Mouse (Mus musculus) CH12.LX (cell line): Measurements from ENCODE around the gene Ndufs2. TPM values are rescaled to one million over a fixed set of nuclear protein-coding genes. Genes with fewer than 3 reads are reported as not detected.

ENCODE experiments used
- DNase-seq: peaks from one replicate; pipeline ENCODE4 v3.0.0-alpha.2; 2013; ENCODE audit errors: extremely low read depth
- H3K27ac ChIP-seq: 2 replicates; pipeline ENCODE4 v1.5.1; 2012; ENCODE audit warnings: low read depth, mild to moderate bottlenecking, control low read depth, moderate library complexity; ENCODE audit not compliant: insufficient read depth
- H3K27me3 ChIP-seq: replicated peaks from 2 replicates; pipeline ENCODE3; 2012; ENCODE audit warnings: inconsistent platforms
- H3K36me3 ChIP-seq, 2 experiments: replicated peaks in 1 of 2; 2 replicates each; pipeline versions ENCODE3 to v1.6.1; 2012; ENCODE audit warnings: inconsistent platforms in 1 of 2, low read length in 1 of 2, mild to moderate bottlenecking in 1 of 2, mixed read lengths in 1 of 2, moderate library complexity in 1 of 2; ENCODE audit not compliant: control insufficient read depth in 1 of 2, insufficient read depth in 1 of 2
- H3K4me1 ChIP-seq, 2 experiments: 2 replicates each; pipeline ENCODE4 v1.6.1; 2012; ENCODE audit warnings: inconsistent platforms in 1 of 2, moderate library complexity in 1 of 2; ENCODE audit not compliant: insufficient read depth in 2 of 2, control insufficient read depth in 1 of 2
- H3K4me2 ChIP-seq: 2 replicates; pipeline ENCODE4 v1.6.1; 2012; ENCODE audit warnings: low read depth, mild to moderate bottlenecking, control low read depth; ENCODE audit not compliant: poor library complexity, insufficient read depth, severe bottlenecking
- H3K4me3 ChIP-seq, 3 experiments: fragments of 150-350 bp in 1 of 3; sonication (generic) in 1 of 3; replicated peaks in 1 of 3; 2 replicates each; pipeline versions ENCODE3 to v1.5.1; 2011 to 2012; ENCODE audit warnings: low read depth in 2 of 3, low read length in 2 of 3, mild to moderate bottlenecking in 2 of 3, moderate library complexity in 2 of 3, control low read depth in 1 of 3, improper control_type of control experiment in 1 of 3, inconsistent platforms in 1 of 3, mixed read lengths in 1 of 3; ENCODE audit not compliant: poor library complexity in 1 of 3
- H3K79me2 ChIP-seq: replicated peaks from 2 replicates; pipeline ENCODE4 v1.6.1; 2012; ENCODE audit warnings: mild to moderate bottlenecking, moderate library complexity; ENCODE audit not compliant: control insufficient read depth, poor library complexity, insufficient read depth, severe bottlenecking; ENCODE audit errors: extremely low read depth
- H3K9ac ChIP-seq: 2 replicates; pipeline ENCODE4 v1.6.1; 2012; ENCODE audit warnings: low read depth, mild to moderate bottlenecking, control low read depth, moderate library complexity; ENCODE audit not compliant: insufficient read depth
- H3K9me3 ChIP-seq: replicated peaks from 2 replicates; pipeline ENCODE3; 2012; ENCODE audit warnings: low read length, inconsistent platforms, mixed read lengths
- BHLHE40 ChIP-seq: IDR thresholded peaks from 2 replicates; pipeline ENCODE4 v1.6.1; 2011; ENCODE audit warnings: mild to moderate bottlenecking, low read depth, low read length, improper control_type of control experiment
- CTCF ChIP-seq, 2 experiments: IDR thresholded peaks in 1 of 2; conservative IDR thresholded peaks in 1 of 2; 2 replicates each; pipeline ENCODE4 v1.5.1; 2011 to 2012; ENCODE audit warnings: low read depth in 2 of 2, low read length in 2 of 2, improper control_type of control experiment in 1 of 2, inconsistent platforms in 1 of 2, mild to moderate bottlenecking in 1 of 2, moderate library complexity in 1 of 2
- E2F4 ChIP-seq: IDR thresholded peaks from 2 replicates; pipeline ENCODE4 v1.6.1; 2011; ENCODE audit warnings: low read depth, low read length, improper control_type of control experiment; ENCODE audit not compliant: insufficient replicate concordance
- ELF1 ChIP-seq: IDR thresholded peaks from 2 replicates; pipeline ENCODE4 v1.6.1; 2014; ENCODE audit warnings: low read depth, mild to moderate bottlenecking, inconsistent platforms, low read length, improper control_type of control experiment
- EP300 ChIP-seq: IDR thresholded peaks from 2 replicates; pipeline ENCODE4 v1.6.1; 2011; ENCODE audit warnings: low read length, improper control_type of control experiment
- ETS1 ChIP-seq: conservative IDR thresholded peaks from 2 replicates; pipeline ENCODE4 v1.6.1; 2012; ENCODE audit warnings: low read depth, mild to moderate bottlenecking, inconsistent platforms, low read length, improper control_type of control experiment, moderate library complexity
- GABPA ChIP-seq: IDR thresholded peaks from 2 replicates; pipeline ENCODE4 v1.6.1; 2012; ENCODE audit warnings: low read depth, low read length, improper control_type of control experiment, inconsistent platforms; ENCODE audit not compliant: insufficient replicate concordance
- JUN ChIP-seq: IDR thresholded peaks from 2 replicates; pipeline ENCODE4 v1.6.1; 2011; ENCODE audit warnings: low read depth, mild to moderate bottlenecking, low read length, improper control_type of control experiment, moderate library complexity; ENCODE audit not compliant: insufficient read depth
- KAT2A ChIP-seq: IDR thresholded peaks from 2 replicates; pipeline ENCODE4 v1.6.1; 2012; ENCODE audit warnings: low read length, improper control_type of control experiment, inconsistent platforms; ENCODE audit not compliant: insufficient replicate concordance
- MAFK ChIP-seq: IDR thresholded peaks from 2 replicates; pipeline ENCODE4 v1.6.1; 2011; ENCODE audit warnings: low read length, improper control_type of control experiment; ENCODE audit not compliant: insufficient replicate concordance
- MEF2A ChIP-seq: IDR thresholded peaks from 2 replicates; pipeline ENCODE4 v1.6.1; 2014; ENCODE audit warnings: low read depth, mild to moderate bottlenecking, inconsistent platforms, low read length, improper control_type of control experiment, borderline replicate concordance
- MXI1 ChIP-seq: IDR thresholded peaks from 2 replicates; pipeline ENCODE4 v1.6.1; 2011; ENCODE audit warnings: mild to moderate bottlenecking, low read depth, low read length, improper control_type of control experiment
- NELFE ChIP-seq: IDR thresholded peaks from 2 replicates; pipeline ENCODE4 v1.6.1; 2011; ENCODE audit warnings: low read depth, low read length, improper control_type of control experiment
- PAX5 ChIP-seq: IDR thresholded peaks from 2 replicates; pipeline ENCODE4 v1.6.1; 2012; ENCODE audit warnings: low read length, inconsistent platforms, mixed read lengths
- POLR2AphosphoS2 ChIP-seq: IDR thresholded peaks from 2 replicates; pipeline ENCODE4 v1.6.1; 2011; ENCODE audit warnings: low read depth, low read length, improper control_type of control experiment
- RAD21 ChIP-seq: IDR thresholded peaks from 2 replicates; pipeline ENCODE4 v1.6.1; 2011; ENCODE audit warnings: low read depth, mild to moderate bottlenecking, low read length, improper control_type of control experiment, moderate library complexity
- RCOR1 ChIP-seq: conservative IDR thresholded peaks from 2 replicates; pipeline ENCODE4 v1.6.1; 2012; ENCODE audit warnings: low read depth, mild to moderate bottlenecking, inconsistent platforms, low read length, improper control_type of control experiment
- SIN3A ChIP-seq: IDR thresholded peaks from 2 replicates; pipeline ENCODE4 v1.6.1; 2012; ENCODE audit warnings: low read length, improper control_type of control experiment, inconsistent platforms
- SMC3 ChIP-seq: IDR thresholded peaks from 2 replicates; pipeline ENCODE4 v1.6.1; 2011; ENCODE audit warnings: low read depth, low read length, improper control_type of control experiment
- UBTF ChIP-seq: IDR thresholded peaks from 2 replicates; pipeline ENCODE4 v1.6.1; 2012; ENCODE audit warnings: low read depth, mild to moderate bottlenecking, inconsistent platforms, low read length, improper control_type of control experiment, moderate library complexity
- USF1 ChIP-seq: IDR thresholded peaks from 2 replicates; pipeline ENCODE4 v1.6.1; 2014; ENCODE audit warnings: low read depth, mild to moderate bottlenecking, inconsistent platforms, low read length, improper control_type of control experiment
- ZKSCAN1 ChIP-seq: IDR thresholded peaks from 2 replicates; pipeline ENCODE4 v1.6.1; 2012; ENCODE audit warnings: low read depth, inconsistent platforms, low read length, improper control_type of control experiment, borderline replicate concordance
- ZMIZ1 ChIP-seq: IDR thresholded peaks from 2 replicates; pipeline ENCODE4 v1.6.1; 2012; ENCODE audit warnings: low read depth, mild to moderate bottlenecking, inconsistent platforms, low read length, improper control_type of control experiment
- dilution Hi-C: fragments of 300-500 bp; cut with MboI; formaldehyde crosslinking; loops from 2 replicates; pipeline ENCODE4 v1.14.3; 2020; ENCODE audit warnings: low sequenced_read_pairs; ENCODE audit not compliant: extremely low pct_unique_long_range_greater_than_20kb, extremely low pct_ligation_motif_present
- in situ Hi-C: fragments of 300-500 bp; cut with MboI; formaldehyde crosslinking; loops from 3 replicates; pipeline ENCODE4 v1.14.3; 2019; ENCODE audit warnings: low sequenced_read_pairs, low pct_ligation_motif_present, low pct_unique_long_range_greater_than_20kb, mixed read lengths
- polyA plus RNA-seq: library from polyadenylated mRNA; unstranded; fragments of >175 nt; gene quantifications from 2 replicates; pipeline ENCODE4 v1.2.1, GENCODE M21; 2012; ENCODE audit warnings: low read depth; ENCODE audit not compliant: insufficient read length
- total RNA-seq, 2 experiments: library from RNA; depleted of rRNA; stranded (reverse); fragments of 300-350 nt in 1 of 2; fragments of >200 nt in 1 of 2; gene quantifications; 2 replicates each; pipeline ENCODE4 v1.2.3; 2012 to 2014

Gene Ndufs2
- total and polyA plus RNA-seq, 3 experiments = 242 to 265 (median 242) TPM

GRCm38 (mm10) chr1:171275144-171275734 is 24.1 kb upstream of the Ndufs2 start:
- no peak overlapping the region for H3K4me3 ChIP-seq
- H3K9me3 ChIP-seq = no peaks in the 10 kb centered on the region
- no peaks in the 10 kb centered on the region for H3K79me2 ChIP-seq
- H3K27ac ChIP-seq = no peak overlapping the region
- TF ChIP-seq GABPA (no peak), RAD21 (no peak), MEF2A (no peak), JUN (no peak), EP300 (no peak), PAX5 (no peak), SIN3A (no peak), MAFK (no peak), SMC3 (no peak), ZKSCAN1 (no peak), CTCF (conservative IDR thresholded peaks at IDR 0.05 in 1 of 2, IDR thresholded peaks at IDR 0.05 in 1 of 2; ENCODE audit: low read depth in 2 of 2, low read length in 2 of 2) (no peak), RCOR1 (no peak), POLR2AphosphoS2 (no peak), KAT2A (no peak), USF1 (no peak)
- H3K4me1 ChIP-seq = peaks cover 0 to 30% of the 10 kb centered on the region in 2 experiments; a peak in 2 of 4 replicates
- no peak overlapping the region for H3K4me2 ChIP-seq
- no peaks in the 10 kb centered on the region for H3K27me3 ChIP-seq
- no peak overlapping the region for H3K9ac ChIP-seq
- DNase-seq = no peak
- dilution Hi-C loops (no loop called here), in situ Hi-C loops (no loop called here)
- H3K36me3 ChIP-seq = peaks cover 57 to 79% of the 10 kb centered on the region in 2 experiments

- Histone ChIP-seq H3K4me1 (peaks cover 0 to 26% of the 10 kb centered on the region in 2 experiments; a peak in 2 of 4 replicates), H3K4me3 (no peak overlapping the region), H3K27me3 (no peaks in the 10 kb centered on the region), H3K9ac (no peak overlapping the region), H3K79me2 (no peaks in the 10 kb centered on the region), H3K9me3 (no peaks in the 10 kb centered on the region), H3K27ac (no peak overlapping the region), H3K4me2 (no peak overlapping the region), H3K36me3 (peaks cover 57 to 75% of the 10 kb centered on the region in 2 experiments)
- TF ChIP-seq MXI1 (no peak), E2F4 (no peak), ZKSCAN1 (no peak), BHLHE40 (no peak), UBTF (no peak), ELF1 (no peak), SIN3A (no peak), KAT2A (no peak), ZMIZ1 (no peak), RAD21 (no peak), MEF2A (no peak), ETS1 (no peak), NELFE (no peak), USF1 (no peak), MAFK (no peak)
- no peak for DNase-seq
- in situ Hi-C loops = no loop called here
- dilution Hi-C loops = no loop called here
These were observed 23.0 kb upstream of the Ndufs2 start for GRCm38 (mm10) chr1:171274171-171274570.
